Mouse (Mus musculus): Measurements from ENCODE around the gene Slc1a7. TPM values are rescaled to one million over a fixed set of nuclear protein-coding genes. Genes with fewer than 3 reads are reported as not detected.

Slc1a7 gene
- polyA plus RNA-seq, 1 experiment from 2014 or later = not detected

DNA sequence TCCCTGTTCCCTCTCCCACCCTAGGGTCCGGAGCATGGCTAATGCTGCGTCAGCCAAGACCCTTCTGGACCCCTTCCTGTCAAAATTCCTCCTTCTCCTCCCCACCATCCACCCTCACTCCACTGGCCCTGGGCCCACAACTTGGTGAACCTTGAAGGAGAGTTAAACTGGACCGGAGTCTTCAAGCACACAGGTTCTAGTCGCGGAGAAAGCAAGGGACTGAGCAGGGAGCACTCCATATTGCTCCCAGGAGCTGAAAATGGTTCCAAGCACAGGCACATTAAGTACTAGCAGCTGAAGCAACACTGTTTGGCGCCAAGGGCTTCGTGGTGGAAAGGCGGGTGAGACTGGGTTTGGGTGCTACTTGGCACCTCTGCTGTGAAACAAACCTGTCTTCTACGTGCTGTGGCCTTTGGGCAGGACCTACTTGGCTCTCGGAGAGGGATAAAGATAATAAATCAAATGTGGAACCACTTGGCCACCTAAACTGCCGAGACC, 64.3 kb downstream of the Slc1a7 start:
- peaks cover 3% of the 10 kb centered on the region; the same call in 1 of the 2 replicates for H3K4me1 ChIP-seq (ENCODE audit: insufficient read depth)
- peak overlapping the region; percentile 48 for H3K4me3 ChIP-seq (ENCODE audit: low read depth, low read length)
- no peak for TF ChIP-seq EP300 (IDR thresholded peaks at IDR 0.05; ENCODE audit: low read depth)
- no peak for TF ChIP-seq CTCF (IDR thresholded peaks at IDR 0.05; ENCODE audit: low read depth)
- peaks cover 41% of the 10 kb centered on the region for H3K27me3 ChIP-seq (ENCODE audit: insufficient read depth, low read length)
- ATAC-seq (no peak), DNase-seq (no peak)
- no peak overlapping the region for H3K9ac ChIP-seq (replicated peaks)
- no peaks in the 10 kb centered on the region for H3K36me3 ChIP-seq (replicated peaks; ENCODE audit: insufficient read depth, low read length)
- no peaks in the 10 kb centered on the region for H3K9me3 ChIP-seq (ENCODE audit: low read length)
- WGBS (ENCODE audit: insufficient replicate concordance) = 46% methylated on average over 11 of the region's 11 CpGs
- H3K4me2 ChIP-seq (ENCODE audit: low read depth, low read length) = peak overlapping the region; percentile 81
- H3K27ac ChIP-seq (ENCODE audit: low read depth) = no peak overlapping the region

- Histone ChIP-seq H3K27me3 (ENCODE audit: insufficient read depth, low read length) (peaks cover 41% of the 10 kb centered on the region), H3K27ac (ENCODE audit: low read depth) (no peak overlapping the region), H3K4me1 (ENCODE audit: insufficient read depth) (peaks cover 3% of the 10 kb centered on the region; the same call in 1 of the 2 replicates), H3K9ac (replicated peaks) (no peak overlapping the region), H3K4me3 (ENCODE audit: low read depth, low read length) (no peak overlapping the region), H3K4me2 (ENCODE audit: low read depth, low read length) (no peak overlapping the region), H3K9me3 (ENCODE audit: low read length) (no peaks in the 10 kb centered on the region), H3K36me3 (replicated peaks; ENCODE audit: insufficient read depth, low read length) (no peaks in the 10 kb centered on the region)
- no peak for TF ChIP-seq EP300 (IDR thresholded peaks at IDR 0.05; ENCODE audit: low read depth)
- no peak for TF ChIP-seq CTCF (IDR thresholded peaks at IDR 0.05; ENCODE audit: low read depth)
- ATAC-seq (no peak), DNase-seq (no peak)
- 76% methylated on average over 8 of the region's 8 CpGs for WGBS (ENCODE audit: insufficient replicate concordance)
These were observed 65.1 kb downstream of the Slc1a7 start for GRCm38 (mm10) chr4:108033041-108033764.

DNA sequence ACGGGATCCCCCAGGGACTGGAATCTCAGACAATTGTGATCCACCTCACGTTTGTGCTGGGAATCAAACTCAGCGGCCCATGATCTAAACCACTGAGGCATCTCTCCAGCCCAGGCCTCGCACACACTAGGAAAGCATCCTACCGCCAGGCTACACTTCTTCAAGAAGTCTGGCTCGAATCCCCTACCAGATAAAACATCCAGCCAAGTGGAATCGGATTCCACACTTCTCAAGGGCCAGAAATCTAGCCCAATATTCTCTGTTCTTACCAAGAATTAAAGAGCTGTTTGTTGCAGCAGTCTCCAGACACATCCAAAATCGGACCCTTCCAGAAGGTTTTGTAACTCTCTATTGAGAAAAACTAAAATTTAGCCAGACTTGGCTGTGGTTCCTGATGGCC, 68.9 kb downstream of the Slc1a7 start:
- Histone ChIP-seq H3K9ac (replicated peaks) (no peak overlapping the region), H3K27ac (ENCODE audit: low read depth) (no peak overlapping the region), H3K4me1 (ENCODE audit: insufficient read depth) (no peaks in the 10 kb centered on the region), H3K4me2 (ENCODE audit: low read depth, low read length) (no peak overlapping the region), H3K27me3 (ENCODE audit: insufficient read depth, low read length) (peaks cover 13% of the 10 kb centered on the region), H3K36me3 (replicated peaks; ENCODE audit: insufficient read depth, low read length) (0 out of 2 replicates have a peak, but pooled peaks cover 5% of the 10 kb centered on the region), H3K4me3 (ENCODE audit: low read depth, low read length) (no peak overlapping the region), H3K9me3 (ENCODE audit: low read length) (no peaks in the 10 kb centered on the region)
- no peak for DNase-seq
- 79% methylated on average over 8 of the region's 8 CpGs for WGBS (ENCODE audit: insufficient replicate concordance)
- ATAC-seq = no peak
- TF ChIP-seq CTCF (IDR thresholded peaks at IDR 0.05; ENCODE audit: low read depth) (no peak), EP300 (IDR thresholded peaks at IDR 0.05; ENCODE audit: low read depth) (no peak)

DNA sequence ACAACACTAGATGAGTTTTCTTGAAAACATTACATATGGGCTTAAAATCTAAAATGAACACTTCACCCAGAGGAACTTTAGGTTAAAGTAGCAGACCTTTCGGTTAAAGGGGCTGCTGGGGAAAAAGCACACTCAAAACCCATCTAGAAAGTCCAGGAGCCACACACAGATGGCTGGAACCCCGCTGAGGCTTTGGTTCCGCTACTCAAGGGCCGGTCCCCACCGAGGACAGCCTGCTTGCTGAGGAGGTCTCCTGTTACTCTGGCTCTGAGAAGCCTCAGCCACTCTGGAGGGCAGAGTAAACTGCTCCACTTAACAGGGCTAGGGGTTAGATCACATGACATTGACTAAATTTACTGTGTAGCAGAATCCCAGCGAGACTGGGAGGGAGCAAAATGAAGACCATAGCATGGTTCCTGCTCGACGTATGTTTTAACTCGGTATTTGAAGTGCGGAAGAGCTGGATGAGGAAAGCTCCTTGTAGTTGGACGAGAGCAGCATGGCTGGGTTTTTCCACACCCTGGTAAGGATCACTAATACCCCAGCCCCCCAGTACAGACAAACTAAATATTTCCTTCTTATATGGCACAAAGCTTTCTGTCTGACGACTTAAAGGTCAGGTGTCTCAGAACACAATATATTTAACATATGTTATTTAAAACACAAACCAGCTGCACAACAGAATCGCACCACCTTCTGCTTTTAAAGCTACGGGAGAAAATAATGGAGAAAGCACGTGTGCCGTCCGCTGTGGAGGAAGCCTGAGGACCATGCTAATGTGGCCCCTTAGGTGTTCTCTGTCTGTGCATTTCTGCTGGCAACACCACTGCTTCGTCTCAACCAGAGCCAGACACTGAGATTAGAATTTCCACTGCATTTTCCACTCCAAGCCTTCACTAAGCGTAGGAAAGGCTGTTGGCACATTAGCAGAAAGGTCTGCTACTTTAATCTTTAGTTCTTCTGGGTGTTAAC, 77.3 kb downstream of the Slc1a7 start:
- no peak for ATAC-seq
- Histone ChIP-seq H3K9me3 (ENCODE audit: low read length) (no peaks in the 10 kb centered on the region), H3K27ac (ENCODE audit: low read depth) (no peak overlapping the region), H3K4me1 (ENCODE audit: insufficient read depth) (no peaks in the 10 kb centered on the region), H3K9ac (replicated peaks) (no peak overlapping the region), H3K27me3 (ENCODE audit: insufficient read depth, low read length) (no peaks in the 10 kb centered on the region), H3K4me2 (ENCODE audit: low read depth, low read length) (no peak overlapping the region), H3K4me3 (ENCODE audit: low read depth, low read length) (no peak overlapping the region), H3K36me3 (replicated peaks; ENCODE audit: insufficient read depth, low read length) (peaks cover 63% of the 10 kb centered on the region)
- WGBS (ENCODE audit: insufficient replicate concordance) = 85% methylated on average over 19 of the region's 19 CpGs
- no peak for TF ChIP-seq EP300 (IDR thresholded peaks at IDR 0.05; ENCODE audit: low read depth)
- TF ChIP-seq CTCF (IDR thresholded peaks at IDR 0.05; ENCODE audit: low read depth) = no peak
- DNase-seq = no peak

DNA sequence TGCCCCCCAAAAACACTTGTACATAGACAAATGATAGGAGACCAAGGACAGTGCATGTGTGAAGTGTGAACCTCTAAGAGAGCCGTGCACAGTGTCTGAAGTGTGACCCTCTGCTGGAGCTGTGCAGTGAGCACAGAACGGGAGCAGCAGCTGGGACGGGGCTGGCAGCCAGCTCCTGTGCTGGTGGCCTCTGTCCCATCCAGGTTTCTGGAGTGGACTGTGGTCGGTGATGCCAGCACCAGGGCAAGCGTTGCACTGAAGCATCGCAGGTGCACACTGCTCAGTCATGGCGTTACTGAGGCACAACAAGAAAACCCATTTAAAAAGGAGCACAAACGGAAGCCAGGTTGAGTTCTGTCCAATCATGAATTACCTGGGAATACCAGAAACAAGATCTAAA, 78.0 kb downstream of the Slc1a7 start:
- 85% methylated on average over 8 of the region's 8 CpGs for WGBS (ENCODE audit: insufficient replicate concordance)
- DNase-seq (no peak), ATAC-seq (no peak)
- Histone ChIP-seq H3K36me3 (replicated peaks; ENCODE audit: insufficient read depth, low read length) (peaks cover 70% of the 10 kb centered on the region), H3K4me1 (ENCODE audit: insufficient read depth) (no peaks in the 10 kb centered on the region), H3K27ac (ENCODE audit: low read depth) (no peak overlapping the region), H3K9ac (replicated peaks) (no peak overlapping the region), H3K27me3 (ENCODE audit: insufficient read depth, low read length) (no peaks in the 10 kb centered on the region), H3K9me3 (ENCODE audit: low read length) (no peaks in the 10 kb centered on the region), H3K4me3 (ENCODE audit: low read depth, low read length) (no peak overlapping the region), H3K4me2 (ENCODE audit: low read depth, low read length) (no peak overlapping the region)
- no peak for TF ChIP-seq EP300 (IDR thresholded peaks at IDR 0.05; ENCODE audit: low read depth)
- TF ChIP-seq CTCF (IDR thresholded peaks at IDR 0.05; ENCODE audit: low read depth) = no peak
